Mouse (Mus musculus): Measurements from ENCODE around the gene Cacng7.

The Cacng7 gene

GRCm38 (mm10) chr7:3302556-3303275 lies 30.0 kb upstream of the Cacng7 start:
- peak; percentile 85 for DNase-seq (ENCODE audit: low read depth, low spot score)

GRCm38 (mm10) chr7:3303276-3303781 lies 29.4 kb upstream of the Cacng7 start:
- peak; percentile 89 for DNase-seq (ENCODE audit: low read depth, low spot score)

GRCm38 (mm10) chr7:3303789-3304188 lies 29.0 kb upstream of the Cacng7 start:
- DNase-seq (ENCODE audit: low read depth, low spot score): peak; percentile 53

GRCm38 (mm10) chr7:3304298-3304697 lies 28.5 kb upstream of the Cacng7 start:
- peak; percentile 70 for DNase-seq (ENCODE audit: low read depth, low spot score)

GRCm38 (mm10) chr7:3306400-3306799 lies 26.4 kb upstream of the Cacng7 start:
- DNase-seq (ENCODE audit: low read depth, low spot score): no peak

- DNase-seq (ENCODE audit: low read depth, low spot score): no peak
Measured at GRCm38 (mm10) chr7:3308646-3309045, 24.1 kb upstream of the Cacng7 start.

- peak; percentile 59 for DNase-seq (ENCODE audit: low read depth, low spot score)
Measured at GRCm38 (mm10) chr7:3310233-3310632, 22.5 kb upstream of the Cacng7 start.

GRCm38 (mm10) chr7:3313571-3313970 lies 19.2 kb upstream of the Cacng7 start:
- DNase-seq (ENCODE audit: low read depth, low spot score): no peak

GRCm38 (mm10) chr7:3314121-3314520 lies 18.6 kb upstream of the Cacng7 start:
- peak; percentile 28 for DNase-seq (ENCODE audit: low read depth, low spot score)

GRCm38 (mm10) chr7:3317704-3318103 lies 15.1 kb upstream of the Cacng7 start:
- DNase-seq (ENCODE audit: low read depth, low spot score): no peak

- DNase-seq (ENCODE audit: low read depth, low spot score): no peak
Measured at GRCm38 (mm10) chr7:3320856-3321255, 11.9 kb upstream of the Cacng7 start.

- DNase-seq (ENCODE audit: low read depth, low spot score): no peak
Measured at GRCm38 (mm10) chr7:3323826-3324225, 8.9 kb upstream of the Cacng7 start.

GRCm38 (mm10) chr7:3327961-3328360 lies 4.8 kb upstream of the Cacng7 start:
- peak; percentile 73 for DNase-seq (ENCODE audit: low read depth, low spot score)

GRCm38 (mm10) chr7:3329776-3330546 lies 2.8 kb upstream of the Cacng7 start:
- DNase-seq (ENCODE audit: low read depth, low spot score): peak; percentile 76

- DNase-seq (ENCODE audit: low read depth, low spot score): no peak
Measured at GRCm38 (mm10) chr7:3331171-3331570, 1.6 kb upstream of the Cacng7 start.

GRCm38 (mm10) chr7:3331581-3332223 lies 1.1 kb upstream of the Cacng7 start:
- peak; percentile 75 for DNase-seq (ENCODE audit: low read depth, low spot score)

GRCm38 (mm10) chr7:3332224-3332615 lies 535 bp upstream of the Cacng7 start:
- no peak for DNase-seq (ENCODE audit: low read depth, low spot score)

- DNase-seq (ENCODE audit: low read depth, low spot score): peak; percentile 39
Measured at GRCm38 (mm10) chr7:3333542-3333941, 787 bp downstream of the Cacng7 start.

GRCm38 (mm10) chr7:3336412-3336811 lies 3.7 kb downstream of the Cacng7 start:
- peak; percentile 60 for DNase-seq (ENCODE audit: low read depth, low spot score)

- peak; percentile 95 for DNase-seq (ENCODE audit: low read depth, low spot score)
Measured at GRCm38 (mm10) chr7:3338286-3338935, 5.7 kb downstream of the Cacng7 start.

GRCm38 (mm10) chr7:3339010-3339409 lies 6.3 kb downstream of the Cacng7 start:
- DNase-seq (ENCODE audit: low read depth, low spot score): peak; percentile 72

- no peak for DNase-seq (ENCODE audit: low read depth, low spot score)
Measured at GRCm38 (mm10) chr7:3343861-3344260, 11.1 kb downstream of the Cacng7 start.
